Mouse (Mus musculus): ENCODE data around the gene Pcbp3.
"Not testable (repeated sequence)": the region's sequence is repeated elsewhere in the genome, so short reads cannot be mapped to it uniquely, and the experiment has no call there.

The Pcbp3 gene

GRCm38 (mm10) chr10:76961790-76962489 is at the start of gene Pcbp3:
Gene Pcbp3 (minus strand): TSS chr10:76961887.
- DNase-seq: peak; percentile 98

GRCm38 (mm10) chr10:77008698-77009097 is 47.0 kb upstream of the Pcbp3 start:
- no peak for DNase-seq

GRCm38 (mm10) chr10:77008109-77008561 is 46.4 kb upstream of the Pcbp3 start:
- DNase-seq: peak; percentile 27

- DNase-seq: no peak
Measured at GRCm38 (mm10) chr10:77007433-77008108, 45.9 kb upstream of the Pcbp3 start.

GRCm38 (mm10) chr10:77004936-77005335 is 43.2 kb upstream of the Pcbp3 start:
- DNase-seq: no peak

- DNase-seq: no peak
Measured at GRCm38 (mm10) chr10:76997759-76998513, 36.2 kb upstream of the Pcbp3 start.

- DNase-seq: no peak
Measured at GRCm38 (mm10) chr10:76992456-76992855, 30.8 kb upstream of the Pcbp3 start.

GRCm38 (mm10) chr10:76988586-76988985 is 26.9 kb upstream of the Pcbp3 start:
- no peak for DNase-seq

GRCm38 (mm10) chr10:76978042-76978441 is 16.4 kb upstream of the Pcbp3 start:
- no peak for DNase-seq

GRCm38 (mm10) chr10:76976699-76977098 is 15.0 kb upstream of the Pcbp3 start:
- no peak for DNase-seq

GRCm38 (mm10) chr10:76973797-76974436 is 12.2 kb upstream of the Pcbp3 start:
- DNase-seq: no peak

- DNase-seq: not testable (repeated sequence)
Measured at GRCm38 (mm10) chr10:76972318-76972717, 10.6 kb upstream of the Pcbp3 start.

- DNase-seq: no peak
Measured at GRCm38 (mm10) chr10:76970974-76971373, 9.3 kb upstream of the Pcbp3 start.

- DNase-seq: no peak
Measured at GRCm38 (mm10) chr10:76964436-76964835, 2.7 kb upstream of the Pcbp3 start.

- DNase-seq: no peak
Measured at GRCm38 (mm10) chr10:76963997-76964396, 2.3 kb upstream of the Pcbp3 start.

GRCm38 (mm10) chr10:76961156-76961555 is 531 bp downstream of the Pcbp3 start:
- DNase-seq: no peak

- DNase-seq: no peak
Measured at GRCm38 (mm10) chr10:76958201-76958600, 3.5 kb downstream of the Pcbp3 start.

- DNase-seq: no peak
Measured at GRCm38 (mm10) chr10:76956200-76956599, 5.5 kb downstream of the Pcbp3 start.

- DNase-seq: no peak
Measured at GRCm38 (mm10) chr10:76941038-76941437, 20.6 kb downstream of the Pcbp3 start.

GRCm38 (mm10) chr10:76936827-76937226 is 24.9 kb downstream of the Pcbp3 start:
- no peak for DNase-seq

GRCm38 (mm10) chr10:76934805-76935204 is 26.9 kb downstream of the Pcbp3 start:
- DNase-seq: no peak

GRCm38 (mm10) chr10:76931794-76932193 is 29.9 kb downstream of the Pcbp3 start:
- DNase-seq: no peak

- DNase-seq: no peak
Measured at GRCm38 (mm10) chr10:76931122-76931521, 30.6 kb downstream of the Pcbp3 start.

Data from right cerebral cortex, postnatal 25 days (tissue).